Mouse (Mus musculus): Measurements from ENCODE around the gene Anapc2. TPM values are rescaled to one million over a fixed set of nuclear protein-coding genes. Genes with fewer than 3 reads are reported as not detected.

Anapc2 gene
- polyA plus RNA-seq, 1 experiment from 2014 or later: 154 TPM

GRCm38 (mm10) chr2:25262795-25263622 is 9.3 kb upstream of the Anapc2 start:
- Histone ChIP-seq H3K4me3 (peak overlapping the region; percentile 58), H3K27ac (no peak overlapping the region), H3K9ac (peak overlapping the region; percentile 74), H3K27me3 (peaks cover 23% of the 10 kb centered on the region), H3K9me3 (no peaks in the 10 kb centered on the region), H3K36me3 (peaks cover 7% of the 10 kb centered on the region; the same call in 1 of the 2 replicates), H3K4me1 (peaks cover 34% of the 10 kb centered on the region), H3K4me2 (replicated peaks) (peak overlapping the region; percentile 98)
- under 1% methylated on average over 82 of the region's 82 CpGs for WGBS
- no peak; the same call in 1 of the 2 replicates for ATAC-seq (ENCODE audit: insufficient number of reproducible peaks, insufficient read depth, low FRiP score, low TSS enrichment)

GRCm38 (mm10) chr2:25263623-25264285 is 8.5 kb upstream of the Anapc2 start:
- peak overlapping the region; percentile 74 for H3K9ac ChIP-seq
- H3K4me1 ChIP-seq: peaks cover 34% of the 10 kb centered on the region
- peaks cover 23% of the 10 kb centered on the region for H3K27me3 ChIP-seq
- WGBS: 21% methylated on average over 12 of the region's 12 CpGs
- H3K36me3 ChIP-seq: peaks cover 9% of the 10 kb centered on the region; the same call in 1 of the 2 replicates
- H3K4me2 ChIP-seq (replicated peaks): peak overlapping the region; percentile 98
- no peaks in the 10 kb centered on the region for H3K9me3 ChIP-seq
- no peak overlapping the region for H3K27ac ChIP-seq
- H3K4me3 ChIP-seq: peak overlapping the region; percentile 58
- no peak for ATAC-seq (ENCODE audit: insufficient number of reproducible peaks, insufficient read depth, low FRiP score, low TSS enrichment)

- no peak for ATAC-seq (ENCODE audit: insufficient number of reproducible peaks, insufficient read depth, low FRiP score, low TSS enrichment)
- H3K36me3 ChIP-seq: peaks cover 14% of the 10 kb centered on the region
- H3K4me1 ChIP-seq: peaks cover 34% of the 10 kb centered on the region
- peaks cover 23% of the 10 kb centered on the region for H3K27me3 ChIP-seq
- 0 out of 2 replicates have a peak overlapping the region, but pooled peaks have one; percentile 74 for H3K9ac ChIP-seq
- H3K4me2 ChIP-seq (replicated peaks): peak overlapping the region; percentile 98; the same call in 1 of the 2 replicates
- WGBS: 80% methylated on average over 5 of the region's 5 CpGs
- H3K27ac ChIP-seq: no peak overlapping the region
- H3K4me3 ChIP-seq: peak overlapping the region; percentile 58
- H3K9me3 ChIP-seq: no peaks in the 10 kb centered on the region
Measured at GRCm38 (mm10) chr2:25264286-25264660, 8.0 kb upstream of the Anapc2 start.

GRCm38 (mm10) chr2:25264851-25265250 is 7.4 kb upstream of the Anapc2 start:
- Histone ChIP-seq H3K4me2 (replicated peaks) (no peak overlapping the region), H3K27me3 (peaks cover 23% of the 10 kb centered on the region), H3K4me3 (no peak overlapping the region), H3K9ac (no peak overlapping the region), H3K4me1 (peaks cover 34% of the 10 kb centered on the region), H3K9me3 (no peaks in the 10 kb centered on the region), H3K36me3 (peaks cover 20% of the 10 kb centered on the region), H3K27ac (no peak overlapping the region)
- no peak for ATAC-seq (ENCODE audit: insufficient number of reproducible peaks, insufficient read depth, low FRiP score, low TSS enrichment)
- 59% methylated on average over 3 of the region's 3 CpGs for WGBS

GRCm38 (mm10) chr2:25265897-25266656 is 6.2 kb upstream of the Anapc2 start:
- Histone ChIP-seq H3K4me2 (replicated peaks) (0 out of 2 replicates have a peak overlapping the region, but pooled peaks have one; percentile 3), H3K36me3 (peaks cover 32% of the 10 kb centered on the region), H3K27ac (no peak overlapping the region), H3K9me3 (no peaks in the 10 kb centered on the region), H3K27me3 (peaks cover 23% of the 10 kb centered on the region), H3K4me1 (peaks cover 40% of the 10 kb centered on the region), H3K4me3 (no peak overlapping the region), H3K9ac (no peak overlapping the region)
- WGBS: 74% methylated on average over 6 of the region's 6 CpGs
- ATAC-seq (ENCODE audit: insufficient number of reproducible peaks, insufficient read depth, low FRiP score, low TSS enrichment): no peak

GRCm38 (mm10) chr2:25266720-25267119 is 5.6 kb upstream of the Anapc2 start:
- WGBS: 57% methylated on average over 2 of the region's 2 CpGs
- ATAC-seq (ENCODE audit: insufficient number of reproducible peaks, insufficient read depth, low FRiP score, low TSS enrichment): no peak

GRCm38 (mm10) chr2:25267241-25267640 is 5.0 kb upstream of the Anapc2 start:
- Histone ChIP-seq H3K9me3 (no peaks in the 10 kb centered on the region), H3K9ac (no peak overlapping the region), H3K4me3 (no peak overlapping the region), H3K36me3 (peaks cover 32% of the 10 kb centered on the region), H3K4me1 (peaks cover 46% of the 10 kb centered on the region), H3K27me3 (peaks cover 23% of the 10 kb centered on the region), H3K4me2 (replicated peaks) (no peak overlapping the region), H3K27ac (no peak overlapping the region)
- no peak for ATAC-seq (ENCODE audit: insufficient number of reproducible peaks, insufficient read depth, low FRiP score, low TSS enrichment)

More at GRCm38 (mm10) chr2:25266720-25267119, 5.6 kb upstream of the Anapc2 start:
- H3K9ac ChIP-seq: no peak overlapping the region
- H3K4me1 ChIP-seq: peaks cover 46% of the 10 kb centered on the region
- peaks cover 32% of the 10 kb centered on the region for H3K36me3 ChIP-seq
- H3K27ac ChIP-seq: no peak overlapping the region
- no peak overlapping the region for H3K4me3 ChIP-seq
- 0 out of 2 replicates have a peak overlapping the region, but pooled peaks have one; percentile 3 for H3K4me2 ChIP-seq (replicated peaks)
- H3K27me3 ChIP-seq: peaks cover 23% of the 10 kb centered on the region
- no peaks in the 10 kb centered on the region for H3K9me3 ChIP-seq

DNA sequence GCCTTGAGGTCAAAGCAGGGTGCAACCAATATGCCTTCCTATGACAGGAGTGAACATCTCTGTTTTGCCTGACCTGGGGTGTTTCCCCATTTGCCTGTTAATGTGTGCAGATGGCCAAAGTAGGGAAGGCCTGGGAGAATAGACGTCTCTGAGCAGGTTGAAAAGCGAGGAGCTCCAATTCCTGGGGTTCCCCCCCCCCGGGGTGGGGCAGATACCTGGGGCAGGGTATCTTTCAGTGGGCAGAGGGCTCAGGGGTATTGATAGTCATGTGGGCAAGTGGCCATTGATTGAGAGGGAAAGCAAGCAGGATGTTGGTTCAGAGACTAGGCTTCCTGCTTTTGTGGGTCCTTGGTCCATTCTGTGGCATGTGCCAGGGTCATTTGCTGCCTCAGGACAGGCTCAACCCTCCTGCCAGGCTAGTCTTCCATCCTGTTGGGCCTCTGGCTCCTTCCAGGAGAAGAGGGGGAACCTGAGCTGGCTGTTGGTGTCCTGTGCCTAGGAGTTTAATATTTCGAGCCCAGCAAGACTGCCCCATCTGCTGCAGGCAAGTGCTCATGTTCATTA is 4.5 kb upstream of the Anapc2 start:
- H3K4me3 ChIP-seq: no peak overlapping the region
- H3K36me3 ChIP-seq: peaks cover 32% of the 10 kb centered on the region
- H3K4me2 ChIP-seq (replicated peaks): no peak overlapping the region
- H3K27ac ChIP-seq: no peak overlapping the region
- H3K9ac ChIP-seq: no peak overlapping the region
- WGBS: 70% methylated on average over 4 of the region's 4 CpGs
- no peaks in the 10 kb centered on the region for H3K9me3 ChIP-seq
- ATAC-seq (ENCODE audit: insufficient number of reproducible peaks, insufficient read depth, low FRiP score, low TSS enrichment): no peak
- peaks cover 46% of the 10 kb centered on the region for H3K4me1 ChIP-seq
- peaks cover 23% of the 10 kb centered on the region for H3K27me3 ChIP-seq

- peak overlapping the region; percentile 97 for H3K4me2 ChIP-seq (replicated peaks)
- no peaks in the 10 kb centered on the region for H3K9me3 ChIP-seq
- H3K4me3 ChIP-seq: peak overlapping the region; percentile 94
- H3K4me1 ChIP-seq: peaks cover 21% of the 10 kb centered on the region
- H3K27me3 ChIP-seq: no peaks in the 10 kb centered on the region
- peak; percentile 36; the same call in 1 of the 2 replicates for ATAC-seq (ENCODE audit: insufficient number of reproducible peaks, insufficient read depth, low FRiP score, low TSS enrichment)
- H3K27ac ChIP-seq: 0 out of 2 replicates have a peak overlapping the region, but pooled peaks have one; percentile 82
- peaks cover 61% of the 10 kb centered on the region for H3K36me3 ChIP-seq
- under 1% methylated on average over 29 of the region's 29 CpGs for WGBS
- H3K9ac ChIP-seq: peak overlapping the region; percentile 86
Measured at GRCm38 (mm10) chr2:25272515-25272914, 237 bp downstream of the Anapc2 start.

DNA sequence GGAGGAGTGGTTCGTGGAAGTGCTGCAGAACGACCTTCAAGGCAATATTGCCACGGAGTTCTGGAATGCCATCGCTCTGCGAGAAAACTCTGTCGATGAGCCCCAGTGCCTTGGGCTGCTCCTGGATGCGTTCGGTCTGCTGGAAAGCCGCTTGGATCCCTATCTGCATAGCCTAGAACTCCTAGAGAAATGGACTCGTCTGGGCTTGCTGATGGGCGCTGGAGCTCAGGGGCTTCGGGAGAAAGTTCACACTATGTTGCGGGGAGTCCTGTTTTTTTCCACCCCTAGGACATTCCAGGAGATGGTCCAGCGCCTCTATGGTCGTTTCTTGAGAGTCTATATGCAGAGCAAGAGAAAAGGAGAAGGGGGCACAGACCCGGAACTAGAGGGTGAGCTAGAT is 732 bp downstream of the Anapc2 start:
- ATAC-seq (ENCODE audit: insufficient number of reproducible peaks, insufficient read depth, low FRiP score, low TSS enrichment): no peak
- Histone ChIP-seq H3K27me3 (no peaks in the 10 kb centered on the region), H3K36me3 (peaks cover 66% of the 10 kb centered on the region), H3K9me3 (no peaks in the 10 kb centered on the region), H3K27ac (no peak overlapping the region), H3K4me2 (replicated peaks) (peak overlapping the region; percentile 97), H3K4me3 (peak overlapping the region; percentile 94), H3K4me1 (peaks cover 21% of the 10 kb centered on the region), H3K9ac (peak overlapping the region; percentile 86)
- WGBS: 36% methylated on average over 16 of the region's 16 CpGs

All from embryonic facial prominence, embryonic 12.5 days (tissue).